Mouse (Mus musculus): ENCODE results near the gene Pold2. TPM values are rescaled to one million over a fixed set of nuclear protein-coding genes. Genes with fewer than 3 reads are reported as not detected.

Pold2 gene
- polyA plus RNA-seq, 1 experiment from 2014 or later, result 155 TPM

- Histone ChIP-seq H3K4me2 (replicated peaks; ENCODE audit: low read depth, low read length) (no peak overlapping the region), H3K27ac (ENCODE audit: low read length) (no peak overlapping the region), H3K9ac (replicated peaks; ENCODE audit: low read length) (no peak overlapping the region), H3K36me3 (ENCODE audit: insufficient read depth, low read length) (no peaks in the 10 kb centered on the region), H3K4me1 (ENCODE audit: insufficient read depth, low read length) (no peaks in the 10 kb centered on the region), H3K27me3 (ENCODE audit: insufficient read depth, low read length) (no peaks in the 10 kb centered on the region), H3K4me3 (ENCODE audit: low read length) (no peak overlapping the region), H3K9me3 (ENCODE audit: low read length) (no peaks in the 10 kb centered on the region)
- WGBS, result 79% methylated on average over 4 of the region's 4 CpGs
- ATAC-seq (ENCODE audit: low FRiP score, low TSS enrichment), result no peak
These were observed 35.8 kb upstream of the Pold2 start for GRCm38 (mm10) chr11:5913936-5914335.

- WGBS, result 57% methylated on average over 8 of the region's 8 CpGs
- no peaks in the 10 kb centered on the region for H3K9me3 ChIP-seq (ENCODE audit: low read length)
- no peaks in the 10 kb centered on the region for H3K4me1 ChIP-seq (ENCODE audit: insufficient read depth, low read length)
- no peaks in the 10 kb centered on the region for H3K27me3 ChIP-seq (ENCODE audit: insufficient read depth, low read length)
- H3K4me3 ChIP-seq (ENCODE audit: low read length), result no peak overlapping the region
- H3K4me2 ChIP-seq (replicated peaks; ENCODE audit: low read depth, low read length), result no peak overlapping the region
- no peaks in the 10 kb centered on the region for H3K36me3 ChIP-seq (ENCODE audit: insufficient read depth, low read length)
- H3K27ac ChIP-seq (ENCODE audit: low read length), result no peak overlapping the region
- no peak overlapping the region for H3K9ac ChIP-seq (replicated peaks; ENCODE audit: low read length)
- no peak for ATAC-seq (ENCODE audit: low FRiP score, low TSS enrichment)
These were observed 35.2 kb upstream of the Pold2 start for GRCm38 (mm10) chr11:5913256-5913655.

GRCm38 (mm10) chr11:5912635-5913034 lies 34.5 kb upstream of the Pold2 start:
- no peaks in the 10 kb centered on the region for H3K27me3 ChIP-seq (ENCODE audit: insufficient read depth, low read length)
- 28% methylated on average over 5 of the region's 5 CpGs for WGBS

GRCm38 (mm10) chr11:5908642-5909041 lies 30.6 kb upstream of the Pold2 start:
- Histone ChIP-seq H3K36me3 (ENCODE audit: insufficient read depth, low read length) (no peaks in the 10 kb centered on the region), H3K4me2 (replicated peaks; ENCODE audit: low read depth, low read length) (no peak overlapping the region), H3K4me3 (ENCODE audit: low read length) (no peak overlapping the region), H3K9me3 (ENCODE audit: low read length) (no peaks in the 10 kb centered on the region), H3K4me1 (ENCODE audit: insufficient read depth, low read length) (no peaks in the 10 kb centered on the region), H3K9ac (replicated peaks; ENCODE audit: low read length) (no peak overlapping the region), H3K27ac (ENCODE audit: low read length) (no peak overlapping the region), H3K27me3 (ENCODE audit: insufficient read depth, low read length) (no peaks in the 10 kb centered on the region)
- no peak for ATAC-seq (ENCODE audit: low FRiP score, low TSS enrichment)
- WGBS, result 65% methylated on average over 4 of the region's 4 CpGs

More at GRCm38 (mm10) chr11:5912635-5913034, 34.5 kb upstream of the Pold2 start:
- H3K27ac ChIP-seq (ENCODE audit: low read length), result no peak overlapping the region
- H3K9me3 ChIP-seq (ENCODE audit: low read length), result no peaks in the 10 kb centered on the region
- ATAC-seq (ENCODE audit: low FRiP score, low TSS enrichment), result peak; percentile 74; the same call in 1 of the 2 replicates
- H3K4me2 ChIP-seq (replicated peaks; ENCODE audit: low read depth, low read length), result no peak overlapping the region
- H3K4me1 ChIP-seq (ENCODE audit: insufficient read depth, low read length), result no peaks in the 10 kb centered on the region
- H3K36me3 ChIP-seq (ENCODE audit: insufficient read depth, low read length), result no peaks in the 10 kb centered on the region
- H3K9ac ChIP-seq (replicated peaks; ENCODE audit: low read length), result no peak overlapping the region
- no peak overlapping the region for H3K4me3 ChIP-seq (ENCODE audit: low read length)

- 0 out of 2 replicates have a peak, but pooled peaks cover 5% of the 10 kb centered on the region for H3K27me3 ChIP-seq (ENCODE audit: insufficient read depth, low read length)
- ATAC-seq (ENCODE audit: low FRiP score, low TSS enrichment), result no peak
- H3K4me2 ChIP-seq (replicated peaks; ENCODE audit: low read depth, low read length), result no peak overlapping the region
- H3K9ac ChIP-seq (replicated peaks; ENCODE audit: low read length), result no peak overlapping the region
- H3K36me3 ChIP-seq (ENCODE audit: insufficient read depth, low read length), result no peaks in the 10 kb centered on the region
- peaks cover 5% of the 10 kb centered on the region for H3K4me1 ChIP-seq (ENCODE audit: insufficient read depth, low read length)
- H3K4me3 ChIP-seq (ENCODE audit: low read length), result no peak overlapping the region
- H3K27ac ChIP-seq (ENCODE audit: low read length), result no peak overlapping the region
- WGBS, result 49% methylated on average over 5 of the region's 5 CpGs
- no peaks in the 10 kb centered on the region for H3K9me3 ChIP-seq (ENCODE audit: low read length)
These were observed 29.0 kb upstream of the Pold2 start for GRCm38 (mm10) chr11:5907096-5907495.

- Histone ChIP-seq H3K4me2 (replicated peaks; ENCODE audit: low read depth, low read length) (no peak overlapping the region), H3K36me3 (ENCODE audit: insufficient read depth, low read length) (no peaks in the 10 kb centered on the region), H3K4me3 (ENCODE audit: low read length) (no peak overlapping the region), H3K27me3 (ENCODE audit: insufficient read depth, low read length) (peaks cover 8% of the 10 kb centered on the region; the same call in 1 of the 2 replicates), H3K4me1 (ENCODE audit: insufficient read depth, low read length) (peaks cover 13% of the 10 kb centered on the region), H3K27ac (ENCODE audit: low read length) (no peak overlapping the region), H3K9ac (replicated peaks; ENCODE audit: low read length) (no peak overlapping the region), H3K9me3 (ENCODE audit: low read length) (no peaks in the 10 kb centered on the region)
- no peak for ATAC-seq (ENCODE audit: low FRiP score, low TSS enrichment)
- WGBS, result 83% methylated on average over 10 of the region's 10 CpGs
These were observed 27.9 kb upstream of the Pold2 start for GRCm38 (mm10) chr11:5905778-5906518.

DNA sequence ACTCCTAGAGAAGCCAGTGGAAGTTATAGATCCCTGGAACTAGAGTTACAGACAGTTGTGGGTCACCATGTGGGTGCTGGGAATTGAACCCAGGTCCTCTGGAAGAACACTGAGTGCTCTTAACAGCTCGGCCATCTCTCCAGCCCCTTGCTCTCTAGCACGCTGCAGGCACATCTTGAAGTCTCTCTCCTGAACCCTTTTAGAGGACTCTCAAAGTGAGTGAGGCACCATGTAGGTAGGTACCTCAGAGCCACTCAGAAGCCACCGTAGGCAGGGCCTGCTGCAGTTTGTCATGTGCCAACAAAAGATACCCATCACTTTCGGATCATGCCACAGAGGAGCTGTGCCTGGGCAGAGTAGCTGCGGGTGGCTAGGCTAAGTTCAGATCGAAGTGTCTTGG lies 26.8 kb upstream of the Pold2 start:
- H3K9ac ChIP-seq (replicated peaks; ENCODE audit: low read length), result no peak overlapping the region
- peaks cover 8% of the 10 kb centered on the region; the same call in 1 of the 2 replicates for H3K27me3 ChIP-seq (ENCODE audit: insufficient read depth, low read length)
- no peaks in the 10 kb centered on the region for H3K9me3 ChIP-seq (ENCODE audit: low read length)
- ATAC-seq (ENCODE audit: low FRiP score, low TSS enrichment), result no peak
- 93% methylated on average over 6 of the region's 6 CpGs for WGBS
- no peaks in the 10 kb centered on the region for H3K36me3 ChIP-seq (ENCODE audit: insufficient read depth, low read length)
- H3K4me2 ChIP-seq (replicated peaks; ENCODE audit: low read depth, low read length), result no peak overlapping the region
- H3K4me3 ChIP-seq (ENCODE audit: low read length), result no peak overlapping the region
- no peak overlapping the region for H3K27ac ChIP-seq (ENCODE audit: low read length)
- peaks cover 13% of the 10 kb centered on the region for H3K4me1 ChIP-seq (ENCODE audit: insufficient read depth, low read length)

DNA sequence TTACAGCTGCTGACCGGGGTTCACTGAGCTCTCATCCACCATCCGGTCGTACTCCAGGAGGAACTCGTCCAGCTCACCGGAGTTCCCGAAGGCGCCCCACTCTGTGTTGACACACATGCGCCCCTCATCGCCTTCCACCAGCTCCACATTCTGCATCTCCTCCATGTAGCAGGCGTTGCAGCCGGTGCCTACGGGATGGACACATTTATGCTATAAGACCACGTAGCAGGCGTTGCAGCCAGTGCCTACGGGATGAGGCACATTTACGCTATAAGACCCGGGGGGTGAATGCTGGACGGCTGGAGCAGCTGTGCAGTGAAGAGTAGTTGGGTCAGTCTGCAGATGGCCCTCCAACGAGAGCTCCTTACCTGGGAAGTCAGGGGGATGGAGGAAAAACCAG lies 26.3 kb upstream of the Pold2 start:
- H3K9me3 ChIP-seq (ENCODE audit: low read length), result no peaks in the 10 kb centered on the region
- no peak overlapping the region for H3K9ac ChIP-seq (replicated peaks; ENCODE audit: low read length)
- H3K4me1 ChIP-seq (ENCODE audit: insufficient read depth, low read length), result peaks cover 13% of the 10 kb centered on the region
- H3K4me3 ChIP-seq (ENCODE audit: low read length), result no peak overlapping the region
- ATAC-seq (ENCODE audit: low FRiP score, low TSS enrichment), result no peak
- no peak overlapping the region for H3K27ac ChIP-seq (ENCODE audit: low read length)
- WGBS, result 77% methylated on average over 19 of the region's 19 CpGs
- no peaks in the 10 kb centered on the region for H3K36me3 ChIP-seq (ENCODE audit: insufficient read depth, low read length)
- H3K4me2 ChIP-seq (replicated peaks; ENCODE audit: low read depth, low read length), result no peak overlapping the region
- peaks cover 8% of the 10 kb centered on the region; the same call in 1 of the 2 replicates for H3K27me3 ChIP-seq (ENCODE audit: insufficient read depth, low read length)

- no peak for ATAC-seq (ENCODE audit: low FRiP score, low TSS enrichment)
- Histone ChIP-seq H3K4me1 (ENCODE audit: insufficient read depth, low read length) (peaks cover 13% of the 10 kb centered on the region), H3K4me3 (ENCODE audit: low read length) (no peak overlapping the region), H3K4me2 (replicated peaks; ENCODE audit: low read depth, low read length) (no peak overlapping the region), H3K27ac (ENCODE audit: low read length) (no peak overlapping the region), H3K36me3 (ENCODE audit: insufficient read depth, low read length) (no peaks in the 10 kb centered on the region), H3K9me3 (ENCODE audit: low read length) (no peaks in the 10 kb centered on the region), H3K9ac (replicated peaks; ENCODE audit: low read length) (no peak overlapping the region), H3K27me3 (ENCODE audit: insufficient read depth, low read length) (peaks cover 8% of the 10 kb centered on the region; the same call in 1 of the 2 replicates)
- 90% methylated on average over 2 of the region's 2 CpGs for WGBS
These were observed 25.8 kb upstream of the Pold2 start for GRCm38 (mm10) chr11:5903844-5904243.

DNA sequence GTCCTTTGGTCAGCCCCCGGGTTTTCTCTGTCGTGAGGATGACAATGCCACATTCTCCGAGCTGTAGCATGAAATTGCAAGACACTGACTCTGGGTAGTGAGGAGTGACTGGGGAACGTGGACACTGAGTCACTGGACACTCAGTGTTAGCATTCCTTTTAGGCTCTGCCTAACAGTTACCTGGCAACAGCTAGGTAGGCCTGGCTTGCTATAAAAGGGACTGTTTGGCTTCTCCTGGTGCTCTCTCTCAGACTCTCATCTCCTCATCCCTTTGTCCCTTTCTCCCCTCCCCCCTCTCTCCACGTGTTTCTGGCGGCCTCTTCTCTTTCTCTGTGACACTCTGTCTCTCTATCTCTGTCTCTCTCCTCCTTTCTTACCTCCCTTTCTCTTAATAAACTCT lies 24.3 kb upstream of the Pold2 start:
- Histone ChIP-seq H3K4me3 (ENCODE audit: low read length) (peak overlapping the region; percentile 40), H3K9me3 (ENCODE audit: low read length) (no peaks in the 10 kb centered on the region), H3K4me1 (ENCODE audit: insufficient read depth, low read length) (peaks cover 25% of the 10 kb centered on the region), H3K36me3 (ENCODE audit: insufficient read depth, low read length) (no peaks in the 10 kb centered on the region), H3K27me3 (ENCODE audit: insufficient read depth, low read length) (peaks cover 8% of the 10 kb centered on the region; the same call in 1 of the 2 replicates), H3K9ac (replicated peaks; ENCODE audit: low read length) (peak overlapping the region; percentile 57), H3K27ac (ENCODE audit: low read length) (no peak overlapping the region), H3K4me2 (replicated peaks; ENCODE audit: low read depth, low read length) (peak overlapping the region; percentile 76)
- WGBS, result 11% methylated on average over 6 of the region's 6 CpGs
- peak; percentile 60 for ATAC-seq (ENCODE audit: low FRiP score, low TSS enrichment)

All from kidney, embryonic 16.5 days (tissue).